Mouse (Mus musculus): ENCODE measurements around the gene Hist2h2aa1. TPM values are rescaled to one million over a fixed set of nuclear protein-coding genes. Genes with fewer than 3 reads are reported as not detected.
"Not testable (repeated sequence)": the region's sequence is repeated elsewhere in the genome, so short reads cannot be mapped to it uniquely, and the experiment has no call there.

Hist2h2aa1 gene
- total and polyA plus RNA-seq, 3 experiments: 0.79 to 5,191 (median 124) TPM

DNA sequence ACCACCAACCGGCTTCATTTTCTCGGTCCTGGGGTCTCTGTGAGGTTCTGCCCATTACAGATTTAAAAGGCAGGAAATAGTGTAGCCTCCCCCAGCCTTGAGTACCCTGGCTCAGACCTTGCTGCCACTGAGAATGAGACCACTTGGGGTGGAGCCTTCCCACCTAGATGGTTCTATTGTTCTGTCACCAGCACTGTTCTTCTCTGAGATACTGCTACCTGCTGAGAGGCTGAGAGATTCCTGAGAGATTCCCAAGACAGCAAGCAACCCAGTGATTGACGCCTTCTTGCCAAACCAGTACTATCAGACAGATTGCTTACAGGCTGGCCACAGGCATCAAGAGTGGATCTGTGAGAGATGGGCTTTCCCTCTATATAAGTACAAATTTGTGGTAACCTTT is 43.9 kb downstream of the Hist2h2aa1 start:
- ATAC-seq (ENCODE audit: extremely low read depth, insufficient number of reproducible peaks, low FRiP score, poor library complexity, severe bottlenecking) (no peak), DNase-seq (ENCODE audit: low spot score) (no peak)
- Histone ChIP-seq H3K27me3 (ENCODE audit: insufficient read depth, low read length) (peaks cover 12% of the 10 kb centered on the region), H3K9me3 (replicated peaks) (peaks cover 4% of the 10 kb centered on the region; the same call in 1 of the 2 replicates), H3K4me3 (ENCODE audit: low read depth, low read length) (no peak overlapping the region), H3K36me3 (replicated peaks) (no peaks in the 10 kb centered on the region), H3K4me1 (ENCODE audit: insufficient read depth, low read depth, low read length) (peaks cover 10% of the 10 kb centered on the region)
- TF ChIP-seq CTCF (IDR thresholded peaks at IDR 0.05; ENCODE audit: low read depth, low read length) (no peak), GATA2 (IDR thresholded peaks at IDR 0.05; ENCODE audit: borderline replicate concordance, low read depth, low read length) (no peak)

DNA sequence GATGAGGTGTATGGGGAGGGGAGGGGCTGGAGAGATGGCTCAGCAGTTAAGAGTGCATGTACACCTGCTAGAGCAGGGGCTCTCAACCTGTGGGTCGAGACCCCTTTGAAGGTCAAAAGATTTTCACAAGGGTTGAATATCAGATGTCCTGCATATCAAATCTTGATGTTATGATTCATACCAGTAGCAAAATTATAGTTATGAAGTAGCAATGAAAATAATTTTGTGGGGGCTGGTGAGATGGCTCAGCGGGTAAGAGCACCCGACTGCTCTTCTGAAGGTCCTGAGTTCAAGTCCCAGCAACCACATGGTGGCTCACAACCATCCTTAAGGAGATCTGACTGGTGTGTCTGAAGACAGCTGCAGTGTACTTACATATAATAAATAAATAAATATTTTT is 45.4 kb downstream of the Hist2h2aa1 start:
- H3K27me3 ChIP-seq (ENCODE audit: insufficient read depth, low read length); H3K9me3 ChIP-seq (replicated peaks); H3K36me3 ChIP-seq (replicated peaks); ATAC-seq (ENCODE audit: extremely low read depth, insufficient number of reproducible peaks, low FRiP score, poor library complexity, severe bottlenecking); H3K4me3 ChIP-seq (ENCODE audit: low read depth, low read length); H3K4me1 ChIP-seq (ENCODE audit: insufficient read depth, low read depth, low read length); DNase-seq (ENCODE audit: low spot score): not testable (repeated sequence)

- DNase-seq (ENCODE audit: low spot score) (no peak), ATAC-seq (ENCODE audit: extremely low read depth, insufficient number of reproducible peaks, low FRiP score, poor library complexity, severe bottlenecking) (no peak)
- Histone ChIP-seq H3K4me3 (ENCODE audit: low read depth, low read length) (no peak overlapping the region), H3K36me3 (replicated peaks) (no peaks in the 10 kb centered on the region), H3K4me1 (ENCODE audit: insufficient read depth, low read depth, low read length) (peaks cover 10% of the 10 kb centered on the region), H3K9me3 (replicated peaks) (no peaks in the 10 kb centered on the region), H3K27me3 (ENCODE audit: insufficient read depth, low read length) (peaks cover 9% of the 10 kb centered on the region; the same call in 1 of the 2 replicates)
- TF ChIP-seq POLR2AphosphoS5 (IDR thresholded peaks at IDR 0.05; ENCODE audit: insufficient replicate concordance, low read depth, low read length) (no peak), GATA1 (IDR thresholded peaks at IDR 0.05; ENCODE audit: borderline replicate concordance, low read length) (no peak), TAL1 (conservative IDR thresholded peaks at IDR 0.05; ENCODE audit: low read depth, low read length) (no peak), GATA2 (IDR thresholded peaks at IDR 0.05; ENCODE audit: borderline replicate concordance, low read depth, low read length) (no peak), CTCF (IDR thresholded peaks at IDR 0.05; ENCODE audit: low read depth, low read length) (no peak)
Observed at GRCm38 (mm10) chr3:96292641-96293040, 47.3 kb downstream of the Hist2h2aa1 start.

- Histone ChIP-seq H3K9me3 (replicated peaks) (no peaks in the 10 kb centered on the region), H3K4me1 (ENCODE audit: insufficient read depth, low read depth, low read length) (peaks cover 10% of the 10 kb centered on the region), H3K4me3 (ENCODE audit: low read depth, low read length) (no peak overlapping the region), H3K36me3 (replicated peaks) (no peaks in the 10 kb centered on the region), H3K27me3 (ENCODE audit: insufficient read depth, low read length) (peaks cover 9% of the 10 kb centered on the region; the same call in 1 of the 2 replicates)
- no peak for TF ChIP-seq GATA2 (IDR thresholded peaks at IDR 0.05; ENCODE audit: borderline replicate concordance, low read depth, low read length)
- no peak for TF ChIP-seq CTCF (IDR thresholded peaks at IDR 0.05; ENCODE audit: low read depth, low read length)
- TF ChIP-seq TAL1 (conservative IDR thresholded peaks at IDR 0.05; ENCODE audit: low read depth, low read length): no peak
- no peak for TF ChIP-seq GATA1 (IDR thresholded peaks at IDR 0.05; ENCODE audit: borderline replicate concordance, low read length)
- no peak for TF ChIP-seq POLR2AphosphoS5 (IDR thresholded peaks at IDR 0.05; ENCODE audit: insufficient replicate concordance, low read depth, low read length)
- DNase-seq (ENCODE audit: low spot score) (no peak), ATAC-seq (ENCODE audit: extremely low read depth, insufficient number of reproducible peaks, low FRiP score, poor library complexity, severe bottlenecking) (no peak)
Observed at GRCm38 (mm10) chr3:96293368-96293767, 48.1 kb downstream of the Hist2h2aa1 start.

DNA sequence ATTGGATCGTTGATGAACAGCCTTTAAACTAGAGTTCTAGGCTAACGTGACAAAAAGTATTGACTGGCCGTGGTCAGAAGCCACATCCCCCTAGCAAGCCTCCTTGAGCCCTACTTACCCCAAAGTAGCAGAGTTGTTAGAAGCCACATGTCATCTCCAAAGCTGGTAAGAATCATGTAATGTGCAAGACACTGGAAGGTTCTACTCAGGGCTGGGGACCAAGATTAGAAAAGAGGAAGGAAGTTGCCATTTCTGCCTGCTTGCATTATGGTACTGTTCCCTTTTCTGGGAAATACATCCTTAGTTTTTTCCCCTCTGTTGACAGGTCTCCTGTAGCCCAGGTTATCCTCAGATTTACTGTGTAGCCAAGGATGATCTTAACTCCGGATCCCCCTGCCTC is 48.5 kb downstream of the Hist2h2aa1 start, which contains the start of gene Fcgr1:
TSS of gene Fcgr1 (minus strand) at position 183 of the 400 bp plus-strand sequence.
- ATAC-seq (ENCODE audit: extremely low read depth, insufficient number of reproducible peaks, low FRiP score, poor library complexity, severe bottlenecking) (peak; percentile 57), DNase-seq (ENCODE audit: low spot score) (no peak)
- TF ChIP-seq GATA1 (IDR thresholded peaks at IDR 0.05; ENCODE audit: borderline replicate concordance, low read length) (no peak), GATA2 (IDR thresholded peaks at IDR 0.05; ENCODE audit: borderline replicate concordance, low read depth, low read length) (no peak), TAL1 (conservative IDR thresholded peaks at IDR 0.05; ENCODE audit: low read depth, low read length) (no peak), CTCF (IDR thresholded peaks at IDR 0.05; ENCODE audit: low read depth, low read length) (no peak), POLR2AphosphoS5 (IDR thresholded peaks at IDR 0.05; ENCODE audit: insufficient replicate concordance, low read depth, low read length) (no peak)
- H3K9me3 ChIP-seq (replicated peaks): no peaks in the 10 kb centered on the region
- H3K4me3 ChIP-seq (ENCODE audit: low read depth, low read length): no peak within 1 kb of the TSS
- no peaks in the 10 kb centered on the region for H3K36me3 ChIP-seq (replicated peaks)
- H3K27me3 ChIP-seq (ENCODE audit: insufficient read depth, low read length): peaks cover 9% of the 10 kb centered on the region; the same call in 1 of the 2 replicates
- peaks cover 10% of the 10 kb centered on the region for H3K4me1 ChIP-seq (ENCODE audit: insufficient read depth, low read depth, low read length)

Other genes starting within 250 kb of the Hist2h2aa1 start
- gene Plekho1, start 249.5 kb upstream of the Hist2h2aa1 start, total RNA-seq (2014; fragmentation: Nextera tagmentation): 9.7 and 23.3 TPM in 2 replicates
- gene Plekho1, start 249.5 kb upstream of the Hist2h2aa1 start, total RNA-seq (2017): 4.2 and 5.7 TPM in 2 replicates
- 10.9 and 14.1 TPM in 2 replicates for gene Plekho1, start 249.5 kb upstream of the Hist2h2aa1 start, polyA plus RNA-seq (2012)
- 19.8 and 28.7 TPM in 2 replicates for gene Vps45, start 187.0 kb upstream of the Hist2h2aa1 start, total RNA-seq (2014; fragmentation: Nextera tagmentation)
- 16.1 and 21.4 TPM in 2 replicates for gene Vps45, start 187.0 kb upstream of the Hist2h2aa1 start, total RNA-seq (2017)
- 6.1 and 6.7 TPM in 2 replicates for gene Vps45, start 187.0 kb upstream of the Hist2h2aa1 start, polyA plus RNA-seq (2012)
- gene Otud7b, start 141.0 kb upstream of the Hist2h2aa1 start, total RNA-seq (2014; fragmentation: Nextera tagmentation): 10.1 and 17.4 TPM in 2 replicates
- 21.7 and 22.1 TPM in 2 replicates for gene Otud7b, start 141.0 kb upstream of the Hist2h2aa1 start, total RNA-seq (2017)
- gene Otud7b, start 141.0 kb upstream of the Hist2h2aa1 start, polyA plus RNA-seq (2012): 11.3 and 11.8 TPM in 2 replicates
- gene Mtmr11, start 83.5 kb upstream of the Hist2h2aa1 start, total RNA-seq (2014; fragmentation: Nextera tagmentation): 5.7 TPM in 1 of 2 replicates, not detected in the other
- 2.7 and 3.5 TPM in 2 replicates for gene Mtmr11, start 83.5 kb upstream of the Hist2h2aa1 start, total RNA-seq (2017)
- not detected in 2 replicates for gene Mtmr11, start 83.5 kb upstream of the Hist2h2aa1 start, polyA plus RNA-seq (2012)
- gene Sf3b4, start 73.2 kb upstream of the Hist2h2aa1 start, total RNA-seq (2014; fragmentation: Nextera tagmentation): 138 and 179 TPM in 2 replicates
- gene Sf3b4, start 73.2 kb upstream of the Hist2h2aa1 start, total RNA-seq (2017): 24.8 and 29.3 TPM in 2 replicates
- gene Sf3b4, start 73.2 kb upstream of the Hist2h2aa1 start, polyA plus RNA-seq (2012): 724 and 955 TPM in 2 replicates
- gene Sv2a, start 64.3 kb upstream of the Hist2h2aa1 start, total RNA-seq (2014; fragmentation: Nextera tagmentation): 0.45 TPM in 1 of 2 replicates, not detected in the other
- gene Sv2a, start 64.3 kb upstream of the Hist2h2aa1 start, total RNA-seq (2017): 0.11 and 0.23 TPM in 2 replicates
- 0.07 and 0.12 TPM in 2 replicates for gene Sv2a, start 64.3 kb upstream of the Hist2h2aa1 start, polyA plus RNA-seq (2012)
- 19.6 and 19.8 TPM in 2 replicates for gene Bola1, start 25.8 kb upstream of the Hist2h2aa1 start, total RNA-seq (2014; fragmentation: Nextera tagmentation)
- 48.2 and 60.6 TPM in 2 replicates for gene Bola1, start 25.8 kb upstream of the Hist2h2aa1 start, total RNA-seq (2017)
- gene Bola1, start 25.8 kb upstream of the Hist2h2aa1 start, polyA plus RNA-seq (2012): 115 and 144 TPM in 2 replicates
- 38.7 and 50.5 TPM in 2 replicates for gene Hist2h2ab, start 25.6 kb upstream of the Hist2h2aa1 start, total RNA-seq (2014; fragmentation: Nextera tagmentation)
- gene Hist2h2ab, start 25.6 kb upstream of the Hist2h2aa1 start, total RNA-seq (2017): 435 and 467 TPM in 2 replicates
- gene Hist2h2ab, start 25.6 kb upstream of the Hist2h2aa1 start, polyA plus RNA-seq (2012): 0.14 and 1.2 TPM in 2 replicates
- 34.2 and 45.7 TPM in 2 replicates for gene Hist2h2ac, start 24.6 kb upstream of the Hist2h2aa1 start, total RNA-seq (2014; fragmentation: Nextera tagmentation)
- 928 and 1,027 TPM in 2 replicates for gene Hist2h2ac, start 24.6 kb upstream of the Hist2h2aa1 start, total RNA-seq (2017)
- 2.6 and 10.9 TPM in 2 replicates for gene Hist2h2ac, start 24.6 kb upstream of the Hist2h2aa1 start, polyA plus RNA-seq (2012)
- 2.7 and 4.9 TPM in 2 replicates for gene Hist2h2be, start 24.4 kb upstream of the Hist2h2aa1 start, total RNA-seq (2014; fragmentation: Nextera tagmentation)
- 2.5 TPM in 2 replicates for gene Hist2h2be, start 24.4 kb upstream of the Hist2h2aa1 start, total RNA-seq (2017)
- gene Hist2h2be, start 24.4 kb upstream of the Hist2h2aa1 start, polyA plus RNA-seq (2012): 0.24 and 0.33 TPM in 2 replicates
- gene Hist2h3c2, start 6.4 kb upstream of the Hist2h2aa1 start, total RNA-seq (2014; fragmentation: Nextera tagmentation): 847 and 1,420 TPM in 2 replicates
- gene Hist2h3c2, start 6.4 kb upstream of the Hist2h2aa1 start, total RNA-seq (2017): 558 and 938 TPM in 2 replicates
- gene Hist2h3c2, start 6.4 kb upstream of the Hist2h2aa1 start, polyA plus RNA-seq (2012): 27.5 and 91.2 TPM in 2 replicates
- 830 and 1,341 TPM in 2 replicates for gene Hist2h2aa2, start 5.2 kb upstream of the Hist2h2aa1 start, total RNA-seq (2014; fragmentation: Nextera tagmentation)
- gene Hist2h2aa2, start 5.2 kb upstream of the Hist2h2aa1 start, total RNA-seq (2017): 2,156 and 4,637 TPM in 2 replicates
- 39.6 and 169 TPM in 2 replicates for gene Hist2h2aa2, start 5.2 kb upstream of the Hist2h2aa1 start, polyA plus RNA-seq (2012)
- 21.7 and 42.6 TPM in 2 replicates for gene Hist2h3c1, start 1.2 kb downstream of the Hist2h2aa1 start, total RNA-seq (2014; fragmentation: Nextera tagmentation)
- 9.1 and 9.9 TPM in 2 replicates for gene Hist2h3c1, start 1.2 kb downstream of the Hist2h2aa1 start, total RNA-seq (2017)
- not detected in 2 replicates for gene Hist2h3c1, start 1.2 kb downstream of the Hist2h2aa1 start, polyA plus RNA-seq (2012)
- gene Hist2h4, start 17.8 kb downstream of the Hist2h2aa1 start, total RNA-seq (2014; fragmentation: Nextera tagmentation): 490 and 543 TPM in 2 replicates
- gene Hist2h4, start 17.8 kb downstream of the Hist2h2aa1 start, total RNA-seq (2017): 66.6 and 93.8 TPM in 2 replicates
- 1.8 and 9.3 TPM in 2 replicates for gene Hist2h4, start 17.8 kb downstream of the Hist2h2aa1 start, polyA plus RNA-seq (2012)
- gene Hist2h3b, start 23.2 kb downstream of the Hist2h2aa1 start, total RNA-seq (2014; fragmentation: Nextera tagmentation): 2,573 and 2,582 TPM in 2 replicates
- 465 and 1,341 TPM in 2 replicates for gene Hist2h3b, start 23.2 kb downstream of the Hist2h2aa1 start, total RNA-seq (2017)
- 16.2 and 95.7 TPM in 2 replicates for gene Hist2h3b, start 23.2 kb downstream of the Hist2h2aa1 start, polyA plus RNA-seq (2012)
- 2,071 and 2,480 TPM in 2 replicates for gene Hist2h2bb, start 24.3 kb downstream of the Hist2h2aa1 start, total RNA-seq (2014; fragmentation: Nextera tagmentation)
- 8,098 and 8,372 TPM in 2 replicates for gene Hist2h2bb, start 24.3 kb downstream of the Hist2h2aa1 start, total RNA-seq (2017)
- 0.29 and 0.75 TPM in 2 replicates for gene Hist2h2bb, start 24.3 kb downstream of the Hist2h2aa1 start, polyA plus RNA-seq (2012)
- 0.53 TPM in 1 of 2 replicates, not detected in the other for gene Fcgr1, start 48.5 kb downstream of the Hist2h2aa1 start, total RNA-seq (2014; fragmentation: Nextera tagmentation)
- 0.12 and 0.16 TPM in 2 replicates for gene Fcgr1, start 48.5 kb downstream of the Hist2h2aa1 start, total RNA-seq (2017)
- gene Fcgr1, start 48.5 kb downstream of the Hist2h2aa1 start, polyA plus RNA-seq (2012): not detected in 2 replicates
- not detected in 2 replicates for gene BC107364, start 206.8 kb downstream of the Hist2h2aa1 start, total RNA-seq (2014; fragmentation: Nextera tagmentation)
- gene BC107364, start 206.8 kb downstream of the Hist2h2aa1 start, total RNA-seq (2017): 0.27 TPM in 1 of 2 replicates, not detected in the other
- gene BC107364, start 206.8 kb downstream of the Hist2h2aa1 start, polyA plus RNA-seq (2012): not detected in 2 replicates